Mouse (Mus musculus): ENCODE measurements around the gene Tnfaip8l1. TPM values are rescaled to one million over a fixed set of nuclear protein-coding genes. Genes with fewer than 3 reads are reported as not detected.

Tnfaip8l1 gene
- total and polyA plus RNA-seq, 3 experiments, result 1.1 to 3.2 (median 2.0) TPM

- H3K27me3 ChIP-seq (ENCODE audit: insufficient read depth, low read length), result no peaks in the 10 kb centered on the region
- peaks cover 82% of the 10 kb centered on the region for H3K36me3 ChIP-seq (replicated peaks)
- ATAC-seq (ENCODE audit: extremely low read depth, insufficient number of reproducible peaks, low FRiP score, poor library complexity, severe bottlenecking) (no peak), DNase-seq (ENCODE audit: low spot score) (no peak)
- TF ChIP-seq TAL1 (conservative IDR thresholded peaks at IDR 0.05; ENCODE audit: low read depth, low read length) (no peak), GATA1 (IDR thresholded peaks at IDR 0.05; ENCODE audit: borderline replicate concordance, low read length) (no peak), GATA2 (IDR thresholded peaks at IDR 0.05; ENCODE audit: borderline replicate concordance, low read depth, low read length) (no peak), CTCF (IDR thresholded peaks at IDR 0.05; ENCODE audit: low read depth, low read length) (no peak), POLR2AphosphoS5 (IDR thresholded peaks at IDR 0.05; ENCODE audit: insufficient replicate concordance, low read depth, low read length) (no peak)
- no peak overlapping the region for H3K4me3 ChIP-seq (ENCODE audit: low read depth, low read length)
- H3K4me1 ChIP-seq (ENCODE audit: insufficient read depth, low read depth, low read length), result peaks cover 35% of the 10 kb centered on the region
- H3K9me3 ChIP-seq (replicated peaks), result no peaks in the 10 kb centered on the region
These were observed 23.2 kb downstream of the Tnfaip8l1 start for GRCm38 (mm10) chr17:56185281-56186141.

- H3K4me1 ChIP-seq (ENCODE audit: insufficient read depth, low read depth, low read length), result peaks cover 6% of the 10 kb centered on the region; the same call in 1 of the 2 replicates
- DNase-seq (ENCODE audit: low spot score), result no peak
- H3K4me3 ChIP-seq (ENCODE audit: low read depth, low read length), result no peak overlapping the region
- ATAC-seq (ENCODE audit: extremely low read depth, insufficient number of reproducible peaks, low FRiP score, poor library complexity, severe bottlenecking), result no peak
- H3K27me3 ChIP-seq (ENCODE audit: insufficient read depth, low read length), result no peaks in the 10 kb centered on the region
- peaks cover 96% of the 10 kb centered on the region for H3K36me3 ChIP-seq (replicated peaks)
- TF ChIP-seq GATA1 (IDR thresholded peaks at IDR 0.05; ENCODE audit: borderline replicate concordance, low read length), result no peak
- TF ChIP-seq GATA2 (IDR thresholded peaks at IDR 0.05; ENCODE audit: borderline replicate concordance, low read depth, low read length), result no peak
- TF ChIP-seq POLR2AphosphoS5 (IDR thresholded peaks at IDR 0.05; ENCODE audit: insufficient replicate concordance, low read depth, low read length), result no peak
- TF ChIP-seq CTCF (IDR thresholded peaks at IDR 0.05; ENCODE audit: low read depth, low read length), result no peak
- TF ChIP-seq TAL1 (conservative IDR thresholded peaks at IDR 0.05; ENCODE audit: low read depth, low read length), result no peak
- H3K9me3 ChIP-seq (replicated peaks), result no peaks in the 10 kb centered on the region
These were observed 29.0 kb downstream of the Tnfaip8l1 start for GRCm38 (mm10) chr17:56191266-56191665.

DNA sequence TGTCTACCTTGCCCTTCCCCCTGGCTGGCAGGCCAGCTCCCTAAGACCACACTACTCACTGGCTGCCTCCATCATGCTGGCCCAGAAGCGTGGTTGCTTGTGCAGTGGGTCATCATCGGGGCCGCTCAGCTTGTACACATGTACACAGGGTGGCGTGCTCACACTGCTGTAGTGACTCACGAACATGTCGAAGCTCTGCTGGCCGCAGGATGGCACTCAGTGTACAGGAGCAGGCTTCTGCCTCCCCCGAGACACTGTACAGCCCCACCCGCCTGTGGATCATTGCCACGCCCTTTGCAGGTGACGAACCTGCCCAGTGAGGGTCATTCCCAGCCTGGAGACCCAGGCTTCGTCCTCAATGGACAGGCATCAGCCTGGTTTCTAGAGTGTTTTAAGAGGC lies 32.1 kb downstream of the Tnfaip8l1 start:
- H3K36me3 ChIP-seq (replicated peaks), result peaks cover 97% of the 10 kb centered on the region
- ATAC-seq (ENCODE audit: extremely low read depth, insufficient number of reproducible peaks, low FRiP score, poor library complexity, severe bottlenecking), result no peak
- no peak for TF ChIP-seq POLR2AphosphoS5 (IDR thresholded peaks at IDR 0.05; ENCODE audit: insufficient replicate concordance, low read depth, low read length)
- no peak for TF ChIP-seq GATA2 (IDR thresholded peaks at IDR 0.05; ENCODE audit: borderline replicate concordance, low read depth, low read length)
- no peak for TF ChIP-seq TAL1 (conservative IDR thresholded peaks at IDR 0.05; ENCODE audit: low read depth, low read length)
- no peak for TF ChIP-seq CTCF (IDR thresholded peaks at IDR 0.05; ENCODE audit: low read depth, low read length)
- no peak for TF ChIP-seq GATA1 (IDR thresholded peaks at IDR 0.05; ENCODE audit: borderline replicate concordance, low read length)

DNA sequence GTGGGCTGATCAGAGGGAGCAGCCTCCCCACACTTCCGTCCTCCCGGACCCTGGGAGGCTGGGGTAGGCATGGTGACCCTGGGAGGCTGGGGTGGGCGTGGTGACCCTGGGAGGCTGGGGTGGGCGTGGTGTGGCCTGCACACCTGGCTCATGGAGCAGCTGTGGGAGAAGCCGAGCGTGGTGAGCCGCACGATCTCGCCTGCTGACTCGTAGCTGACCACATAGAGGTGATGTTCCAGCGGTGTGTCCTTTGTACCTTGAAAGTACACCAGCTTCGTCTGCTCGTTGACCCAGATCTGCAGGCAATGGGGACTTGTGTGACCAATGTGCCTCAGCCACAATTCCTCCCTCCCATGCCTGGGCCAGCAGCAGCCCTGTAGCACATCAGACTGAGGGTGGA lies 32.5 kb downstream of the Tnfaip8l1 start:
- H3K4me3 ChIP-seq (ENCODE audit: low read depth, low read length), result peak overlapping the region; percentile 7; the same call in 1 of the 2 replicates
- no peaks in the 10 kb centered on the region for H3K27me3 ChIP-seq (ENCODE audit: insufficient read depth, low read length)
- H3K9me3 ChIP-seq (replicated peaks), result no peaks in the 10 kb centered on the region
- ATAC-seq (ENCODE audit: extremely low read depth, insufficient number of reproducible peaks, low FRiP score, poor library complexity, severe bottlenecking), result no peak
- H3K36me3 ChIP-seq (replicated peaks), result peaks cover 93% of the 10 kb centered on the region
- TF ChIP-seq GATA1 (IDR thresholded peaks at IDR 0.05; ENCODE audit: borderline replicate concordance, low read length) (no peak), TAL1 (conservative IDR thresholded peaks at IDR 0.05; ENCODE audit: low read depth, low read length) (no peak), POLR2AphosphoS5 (IDR thresholded peaks at IDR 0.05; ENCODE audit: insufficient replicate concordance, low read depth, low read length) (no peak), CTCF (IDR thresholded peaks at IDR 0.05; ENCODE audit: low read depth, low read length) (no peak), GATA2 (IDR thresholded peaks at IDR 0.05; ENCODE audit: borderline replicate concordance, low read depth, low read length) (no peak)
- H3K4me1 ChIP-seq (ENCODE audit: insufficient read depth, low read depth, low read length), result peaks cover 6% of the 10 kb centered on the region; the same call in 1 of the 2 replicates
- no peak for DNase-seq (ENCODE audit: low spot score)

More for the DNA sequence above, 32.1 kb downstream of the Tnfaip8l1 start:
- DNase-seq (ENCODE audit: low spot score), result no peak
- no peaks in the 10 kb centered on the region for H3K9me3 ChIP-seq (replicated peaks)
- no peaks in the 10 kb centered on the region for H3K27me3 ChIP-seq (ENCODE audit: insufficient read depth, low read length)
- H3K4me3 ChIP-seq (ENCODE audit: low read depth, low read length), result no peak overlapping the region
- peaks cover 6% of the 10 kb centered on the region; the same call in 1 of the 2 replicates for H3K4me1 ChIP-seq (ENCODE audit: insufficient read depth, low read depth, low read length)

GRCm38 (mm10) chr17:56196860-56197259 lies 34.6 kb downstream of the Tnfaip8l1 start:
- H3K9me3 ChIP-seq (replicated peaks), result no peaks in the 10 kb centered on the region
- no peak overlapping the region for H3K4me3 ChIP-seq (ENCODE audit: low read depth, low read length)
- no peaks in the 10 kb centered on the region for H3K27me3 ChIP-seq (ENCODE audit: insufficient read depth, low read length)
- TF ChIP-seq GATA2 (IDR thresholded peaks at IDR 0.05; ENCODE audit: borderline replicate concordance, low read depth, low read length), result no peak
- TF ChIP-seq POLR2AphosphoS5 (IDR thresholded peaks at IDR 0.05; ENCODE audit: insufficient replicate concordance, low read depth, low read length), result no peak
- peak; percentile 36; the same call in 1 of the 2 replicates for TF ChIP-seq CTCF (IDR thresholded peaks at IDR 0.05; ENCODE audit: low read depth, low read length)
- no peak for TF ChIP-seq GATA1 (IDR thresholded peaks at IDR 0.05; ENCODE audit: borderline replicate concordance, low read length)
- no peak for TF ChIP-seq TAL1 (conservative IDR thresholded peaks at IDR 0.05; ENCODE audit: low read depth, low read length)
- ATAC-seq (ENCODE audit: extremely low read depth, insufficient number of reproducible peaks, low FRiP score, poor library complexity, severe bottlenecking) (no peak; the same call in 1 of the 2 replicates), DNase-seq (ENCODE audit: low spot score) (no peak)
- peaks cover 6% of the 10 kb centered on the region for H3K4me1 ChIP-seq (ENCODE audit: insufficient read depth, low read depth, low read length)
- H3K36me3 ChIP-seq (replicated peaks), result peaks cover 89% of the 10 kb centered on the region

DNA sequence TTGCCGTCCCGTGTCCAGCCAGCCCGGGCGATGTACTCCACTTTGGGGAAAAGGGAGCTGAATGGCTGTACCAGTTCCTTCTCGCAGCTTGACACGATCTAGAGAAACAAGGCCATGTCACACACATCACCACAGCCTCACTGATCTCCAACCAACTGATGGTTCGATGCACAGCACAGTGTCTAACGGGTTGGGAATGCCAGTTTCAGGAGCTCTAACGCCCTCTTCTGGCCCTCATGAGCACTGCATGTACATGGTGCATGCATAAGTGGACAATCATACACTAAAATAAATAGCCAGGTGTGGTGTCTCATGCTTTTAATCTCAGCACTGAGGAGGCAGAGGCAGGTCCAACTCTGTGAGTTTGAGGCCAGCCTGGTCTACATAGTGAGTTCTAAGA lies 38.3 kb downstream of the Tnfaip8l1 start:
- Histone ChIP-seq H3K9me3 (replicated peaks) (no peaks in the 10 kb centered on the region), H3K27me3 (ENCODE audit: insufficient read depth, low read length) (no peaks in the 10 kb centered on the region), H3K36me3 (replicated peaks) (peaks cover 91% of the 10 kb centered on the region), H3K4me3 (ENCODE audit: low read depth, low read length) (no peak overlapping the region), H3K4me1 (ENCODE audit: insufficient read depth, low read depth, low read length) (no peaks in the 10 kb centered on the region; the same call in none of the 2 replicates)
- DNase-seq (ENCODE audit: low spot score) (no peak), ATAC-seq (ENCODE audit: extremely low read depth, insufficient number of reproducible peaks, low FRiP score, poor library complexity, severe bottlenecking) (no peak)
- no peak; the same call in 1 of the 2 replicates for TF ChIP-seq CTCF (IDR thresholded peaks at IDR 0.05; ENCODE audit: low read depth, low read length)
- TF ChIP-seq TAL1 (conservative IDR thresholded peaks at IDR 0.05; ENCODE audit: low read depth, low read length), result no peak
- no peak for TF ChIP-seq POLR2AphosphoS5 (IDR thresholded peaks at IDR 0.05; ENCODE audit: insufficient replicate concordance, low read depth, low read length)
- no peak for TF ChIP-seq GATA2 (IDR thresholded peaks at IDR 0.05; ENCODE audit: borderline replicate concordance, low read depth, low read length)
- no peak for TF ChIP-seq GATA1 (IDR thresholded peaks at IDR 0.05; ENCODE audit: borderline replicate concordance, low read length)

Measured in G1E (cell line).